Mouse (Mus musculus): ENCODE measurements around the gene Parp8.

DNA sequence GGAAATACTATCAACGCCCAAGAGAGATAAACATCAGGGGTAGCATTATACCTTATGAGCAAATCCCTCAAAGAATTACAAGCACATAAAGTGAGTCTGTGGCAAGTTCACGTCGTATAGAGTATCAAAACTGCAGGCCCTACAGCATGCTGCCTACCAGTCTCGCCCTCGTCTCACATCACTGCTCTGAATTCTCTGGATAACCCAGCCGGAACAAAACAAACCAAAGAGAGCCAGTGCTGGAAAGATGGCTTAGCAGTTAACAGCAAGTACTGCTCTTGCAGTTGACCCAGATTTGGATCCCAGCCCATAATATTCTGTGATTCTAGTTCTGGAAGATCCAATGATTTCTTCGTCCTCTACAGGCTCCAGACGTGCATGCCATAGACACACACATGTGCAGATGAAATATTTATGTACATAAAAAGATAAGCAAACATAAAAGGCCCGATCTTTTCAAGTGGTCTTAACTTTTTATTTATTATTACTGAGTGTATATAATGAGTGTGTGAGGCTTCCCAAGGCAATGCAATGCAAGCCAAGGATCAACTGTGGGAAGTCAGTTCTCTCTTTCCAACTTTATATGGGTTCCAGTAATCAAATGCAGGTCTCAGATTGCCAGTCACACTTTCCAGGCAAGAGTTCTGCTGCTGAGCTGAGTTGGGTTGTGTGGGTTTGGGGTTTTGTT, 77.6 kb downstream of the Parp8 start:
- TF ChIP-seq POLR2A (IDR thresholded peaks at IDR 0.05; ENCODE audit: borderline replicate concordance, extremely low read depth, insufficient read depth, insufficient read length, poor library complexity, severe bottlenecking), result no peak
- TF ChIP-seq CTCF (IDR thresholded peaks at IDR 0.05; ENCODE audit: borderline replicate concordance, extremely low read depth, insufficient read depth, insufficient read length), result no peak
